Mouse (Mus musculus) lung, postnatal 36 days (tissue): ENCODE measurements around the gene Ngef.
A peak's percentile ranks its signal among the peaks of the same experiment; 100 is the strongest.
"Not testable (repeated sequence)": the region's sequence is repeated elsewhere in the genome, so short reads cannot be mapped to it uniquely, and the experiment has no call there.

Source experiments
- DNase-seq: peaks from one replicate; pipeline ENCODE4 v3.0.0; 2022; ENCODE audit warnings: mixed read lengths

Gene Ngef

GRCm38 (mm10) chr1:87471914-87472313 is 101.8 kb downstream of the Ngef start:
- no peak for DNase-seq

- not testable (repeated sequence) for DNase-seq
These were observed 103.7 kb downstream of the Ngef start, which contains the start of gene Snorc for GRCm38 (mm10) chr1:87469971-87470370. TSS of gene Snorc (plus strand) at chr1:87470271.

DNA sequence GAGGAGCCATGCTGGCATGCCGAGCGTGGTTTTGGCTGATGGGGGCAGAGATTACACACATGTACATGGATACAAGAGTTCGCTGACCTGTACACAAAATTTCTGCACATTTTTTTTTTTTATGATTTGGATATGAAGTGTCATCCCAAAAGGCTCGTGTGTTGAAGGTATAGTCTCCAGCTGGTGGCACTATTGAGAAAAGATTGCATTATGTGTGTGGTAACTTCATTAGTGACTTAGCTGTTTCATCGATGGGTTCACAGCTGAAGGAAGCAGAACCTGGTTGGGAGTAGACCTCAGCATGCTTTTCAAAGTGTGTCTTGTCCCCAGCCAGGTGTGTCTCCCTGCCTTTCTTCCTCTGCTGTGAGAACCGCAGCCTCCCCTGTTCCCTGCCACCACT is 105.3 kb downstream of the Ngef start:
- DNase-seq = peak; percentile 13

- DNase-seq = no peak
These were observed 106.2 kb downstream of the Ngef start for GRCm38 (mm10) chr1:87467469-87467868.

GRCm38 (mm10) chr1:87459856-87460255 is 113.8 kb downstream of the Ngef start:
- DNase-seq = not testable (repeated sequence)

DNA sequence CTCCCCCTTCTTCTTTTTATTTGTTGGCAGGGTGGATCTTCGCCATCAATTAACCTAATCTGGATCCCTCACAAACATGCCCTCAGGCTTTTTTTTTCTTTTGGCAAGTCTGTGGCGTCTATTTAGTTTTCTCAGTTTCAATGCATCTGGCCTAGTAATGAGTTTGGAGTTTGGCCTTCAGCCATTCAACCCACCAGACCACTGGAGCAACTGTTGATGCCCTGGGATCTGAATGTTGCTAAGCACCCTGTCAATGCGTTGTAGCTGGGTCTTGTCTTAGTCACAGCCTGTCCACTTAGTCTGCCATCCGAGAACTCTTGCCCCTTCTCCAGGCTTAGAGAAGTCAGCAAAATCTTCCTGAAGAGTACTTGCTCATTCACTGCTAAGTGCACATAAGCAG is 115.6 kb downstream of the Ngef start:
- no peak for DNase-seq

- no peak for DNase-seq
These were observed 117.2 kb downstream of the Ngef start for GRCm38 (mm10) chr1:87456425-87456824.

GRCm38 (mm10) chr1:87449432-87449831 is 124.2 kb downstream of the Ngef start:
- no peak for DNase-seq

GRCm38 (mm10) chr1:87447183-87448104 is 126.2 kb downstream of the Ngef start:
- DNase-seq = peak; percentile 70

DNA sequence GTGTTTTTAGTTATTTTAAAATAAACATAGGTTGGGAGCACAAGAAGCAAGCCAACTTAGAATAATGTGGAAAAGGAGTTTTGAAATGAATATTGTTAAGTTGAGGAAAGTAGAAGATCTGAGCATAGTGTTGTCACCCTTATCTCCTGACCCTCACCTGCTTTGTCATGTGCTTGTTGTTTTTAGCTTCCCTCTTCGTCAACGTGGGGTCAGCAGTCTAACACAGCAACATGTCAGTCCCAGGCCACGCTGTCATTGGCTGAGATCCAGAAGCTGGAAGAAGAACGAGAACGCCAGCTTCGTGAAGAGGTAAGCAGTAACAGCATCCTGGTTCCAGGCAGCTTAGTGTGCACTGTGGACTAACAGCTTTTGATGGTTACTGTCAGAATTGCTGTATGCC is 137.1 kb downstream of the Ngef start:
- no peak for DNase-seq

- no peak for DNase-seq
These were observed 138.5 kb downstream of the Ngef start for GRCm38 (mm10) chr1:87435125-87435524.
